Mouse (Mus musculus) kidney, adult 11 months (tissue): ENCODE measurements around the gene Podnl1.

Experiments used
- DNase-seq: peaks from one replicate; pipeline ENCODE4 v3.0.0; 2022

Gene Podnl1

DNA sequence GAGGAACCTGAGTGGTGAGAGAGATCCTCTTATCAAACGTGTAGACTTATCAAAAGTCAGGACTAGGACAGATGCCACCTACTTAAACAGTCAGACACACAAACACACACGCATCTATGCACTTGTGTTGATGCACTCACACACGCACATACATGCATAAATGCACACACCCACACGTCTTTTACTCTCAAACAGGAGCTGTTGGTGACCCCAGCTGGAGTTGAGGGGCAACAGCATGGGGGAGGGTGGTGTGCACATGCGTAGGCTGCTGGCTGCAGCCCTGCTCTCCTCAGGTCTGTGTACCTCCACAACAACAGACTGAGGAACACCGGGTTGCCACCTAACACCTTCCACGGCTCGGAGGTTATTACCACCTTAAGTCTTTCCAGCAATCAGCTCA lies 2.5 kb downstream of the Podnl1 start:
- no peak for DNase-seq

- DNase-seq: peak; percentile 64
Observed at GRCm38 (mm10) chr8:84130806-84131205, 5.0 kb downstream of the Podnl1 start.

- DNase-seq: no peak
Observed at GRCm38 (mm10) chr8:84132225-84132624, 6.4 kb downstream of the Podnl1 start.

GRCm38 (mm10) chr8:84137848-84138247 lies 12.1 kb downstream of the Podnl1 start:
- no peak for DNase-seq

DNA sequence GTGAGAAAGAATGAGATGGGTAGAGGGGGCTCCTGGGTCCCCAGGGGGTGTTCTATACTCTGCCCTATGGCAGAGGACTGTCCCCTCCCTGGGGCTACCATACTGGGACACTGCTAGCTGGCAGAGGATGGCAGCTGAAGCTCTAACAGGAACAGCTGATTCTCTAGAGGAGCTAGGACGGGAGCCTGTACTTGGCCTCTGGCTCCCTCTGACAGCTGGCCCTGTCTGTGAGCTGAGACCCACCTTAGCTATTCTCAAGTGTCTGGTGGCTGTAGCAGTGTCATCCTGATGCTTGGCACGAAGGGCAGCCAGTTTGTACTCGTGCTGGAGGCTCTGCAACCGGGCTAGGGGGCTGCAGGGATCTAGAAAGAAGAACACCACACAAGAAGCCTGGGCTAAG lies 15.0 kb downstream of the Podnl1 start:
- no peak for DNase-seq

- no peak for DNase-seq
Observed at GRCm38 (mm10) chr8:84144636-84145245, 19.0 kb downstream of the Podnl1 start.

DNA sequence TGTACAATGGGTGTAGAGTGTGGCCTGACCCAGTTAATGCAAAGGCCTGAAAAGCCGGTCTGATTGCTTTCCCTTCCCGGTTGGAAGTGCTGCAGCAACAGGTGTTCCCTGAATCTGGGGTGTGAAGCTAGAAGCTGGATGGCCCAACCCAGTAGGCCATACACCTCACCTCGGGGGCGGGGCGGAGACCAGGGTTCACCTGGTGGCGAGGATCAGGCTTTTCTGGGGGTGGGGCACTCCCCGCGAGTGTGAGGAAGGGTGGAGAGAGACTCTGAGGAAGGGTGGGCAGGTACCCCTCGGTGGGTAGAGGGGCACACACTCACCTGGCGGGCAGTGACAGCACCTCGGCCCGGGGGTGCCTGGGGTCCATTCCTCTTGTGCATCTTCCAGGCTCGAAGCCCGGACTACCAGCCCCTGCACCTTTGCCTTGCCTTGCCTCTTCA lies 21.6 kb downstream of the Podnl1 start:
- DNase-seq: no peak

DNA sequence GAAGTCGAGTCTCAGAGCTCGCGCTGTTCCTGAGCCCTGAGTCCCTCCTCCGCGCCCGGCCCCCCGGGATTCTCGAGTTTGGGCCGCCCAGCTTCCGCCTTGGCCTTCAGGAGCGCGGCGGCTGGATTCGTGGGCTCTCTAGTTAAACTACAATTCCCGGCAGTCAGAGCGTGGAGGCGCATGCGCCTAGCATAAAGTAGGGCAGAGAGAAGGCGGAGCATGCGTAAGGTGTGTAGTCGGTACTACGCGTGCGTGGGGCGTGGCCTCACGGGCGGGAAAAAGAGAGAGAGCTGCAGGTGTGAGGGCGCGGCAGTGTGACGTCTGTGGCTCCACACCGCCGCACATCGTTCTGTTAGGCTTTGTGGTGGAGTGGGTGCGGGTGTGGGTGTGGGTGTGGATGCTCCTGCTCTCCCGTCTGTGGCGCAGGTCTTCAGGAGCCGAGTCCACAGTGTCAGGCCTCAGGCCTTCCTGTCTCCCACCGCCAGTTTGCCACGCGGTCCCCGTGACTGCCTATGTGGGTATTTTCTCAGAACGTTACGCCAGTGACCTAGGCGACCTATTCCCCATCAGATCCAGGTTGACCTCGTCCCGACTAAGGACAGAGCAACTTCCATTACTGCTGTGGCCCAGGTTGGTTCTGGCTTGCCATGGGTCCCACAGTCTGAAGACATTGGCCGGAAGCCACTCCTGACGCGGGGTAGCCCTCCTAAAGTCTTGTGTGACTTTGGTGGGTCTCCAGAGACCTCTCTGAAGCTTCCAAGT lies 22.2 kb downstream of the Podnl1 start, which contains the start of the genes Cc2d1a and 4930432K21Rik:
TSS of gene Cc2d1a (minus strand) at position 168 of the 762 bp plus-strand sequence.
TSS of gene 4930432K21Rik (plus strand) at position 257 of the 762 bp plus-strand sequence.
- peak; percentile 96 for DNase-seq

DNA sequence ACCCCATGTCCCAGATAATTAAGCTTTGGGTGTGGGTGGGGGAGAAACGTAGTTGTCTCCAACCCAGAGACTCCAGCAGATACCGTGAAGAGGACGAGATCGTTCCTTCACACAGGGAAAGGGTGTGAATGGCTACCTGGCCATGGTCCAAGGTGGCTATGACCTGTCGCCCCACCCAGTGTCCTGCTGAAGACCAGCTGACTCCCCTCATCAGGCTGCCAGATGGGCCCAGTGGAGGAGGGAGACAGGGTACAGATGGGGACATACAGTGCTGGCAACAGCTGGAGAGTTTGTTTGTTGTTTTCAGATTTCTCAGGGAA lies 22.7 kb downstream of the Podnl1 start:
- DNase-seq: peak; percentile 23

GRCm38 (mm10) chr8:84149181-84149580 lies 23.4 kb downstream of the Podnl1 start:
- peak; percentile 47 for DNase-seq

GRCm38 (mm10) chr8:84157620-84158019 lies 31.8 kb downstream of the Podnl1 start:
- no peak for DNase-seq

DNA sequence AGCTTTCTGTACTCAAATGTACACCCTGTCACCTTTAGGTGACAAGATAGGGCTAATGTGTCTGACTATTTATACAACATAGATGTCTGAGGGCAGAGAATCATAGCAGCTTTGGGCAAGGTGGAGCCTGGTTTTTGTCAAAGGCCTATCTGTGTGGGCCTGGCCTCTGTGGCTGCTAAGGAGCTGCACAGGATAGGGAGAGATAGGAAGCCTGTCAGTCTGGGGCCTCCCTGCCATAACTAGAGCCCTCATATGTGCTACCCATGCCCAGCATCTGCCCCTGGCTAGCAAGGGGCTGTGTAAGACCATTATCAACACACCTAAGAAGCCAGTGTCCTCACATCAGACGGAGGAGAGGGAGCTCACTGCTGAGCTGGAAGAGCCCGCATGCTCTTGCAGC lies 41.9 kb downstream of the Podnl1 start:
- DNase-seq: no peak

DNA sequence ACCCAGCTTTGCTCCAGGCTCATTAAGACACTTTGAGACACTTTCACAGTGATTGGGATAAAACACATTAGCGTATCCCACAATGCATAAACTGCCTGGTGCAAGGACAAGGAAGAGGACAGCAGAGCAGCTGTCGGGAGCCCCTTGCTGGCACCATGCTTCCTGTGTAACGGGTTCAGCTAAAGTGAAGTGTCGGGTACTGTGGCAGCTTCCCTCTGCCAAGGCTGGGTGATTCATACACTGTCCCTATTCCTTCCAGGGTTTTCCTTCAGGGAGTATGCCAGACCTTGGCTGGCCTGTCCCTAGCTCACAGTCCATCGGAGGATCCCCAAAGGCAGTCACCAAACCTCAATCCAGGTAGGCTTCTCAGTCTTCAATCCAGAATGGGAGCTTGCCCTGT lies 44.3 kb downstream of the Podnl1 start:
- no peak for DNase-seq

GRCm38 (mm10) chr8:84173861-84174260 lies 48.1 kb downstream of the Podnl1 start:
- DNase-seq: no peak

GRCm38 (mm10) chr8:84176560-84176959 lies 50.8 kb downstream of the Podnl1 start:
- DNase-seq: no peak

GRCm38 (mm10) chr8:84177405-84177804 lies 51.6 kb downstream of the Podnl1 start:
- DNase-seq: no peak

- DNase-seq: no peak
Observed at GRCm38 (mm10) chr8:84178592-84178991, 52.8 kb downstream of the Podnl1 start.

GRCm38 (mm10) chr8:84179946-84180345 lies 54.2 kb downstream of the Podnl1 start:
- no peak for DNase-seq

DNA sequence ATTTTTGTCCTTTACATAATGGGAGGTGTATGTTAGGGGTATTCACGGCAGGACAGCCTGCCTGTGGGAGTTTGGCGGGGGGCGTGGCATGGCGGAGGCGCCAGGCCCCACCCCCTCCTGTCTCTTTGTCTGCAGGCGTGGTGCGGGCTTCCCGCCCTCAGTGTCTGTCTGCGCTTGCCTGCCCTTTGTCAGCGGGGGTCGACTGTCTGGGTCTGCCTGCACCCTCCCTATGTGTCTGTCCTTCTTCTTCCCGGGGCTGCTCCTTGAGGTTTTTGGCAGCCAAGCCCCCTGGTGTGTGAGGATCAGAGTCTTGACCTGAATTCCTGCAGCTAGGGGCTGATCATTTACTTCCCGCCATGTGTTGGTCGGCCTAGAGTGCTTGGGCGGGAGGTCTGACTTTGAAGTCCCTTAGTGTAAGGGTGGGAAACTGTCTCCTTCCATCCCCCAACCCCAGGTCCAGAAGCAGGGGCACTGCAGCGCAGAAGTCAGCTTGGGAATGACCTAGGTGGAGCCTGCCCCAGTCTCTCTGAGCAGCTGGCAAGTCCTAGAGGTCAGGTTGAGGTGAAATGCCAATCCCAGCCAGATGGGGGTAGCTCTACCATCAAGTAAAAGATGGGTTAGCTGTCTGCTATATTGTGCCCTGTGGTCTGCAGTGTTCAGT lies 54.9 kb downstream of the Podnl1 start:
- no peak for DNase-seq
